In the genomic region with DNA sequence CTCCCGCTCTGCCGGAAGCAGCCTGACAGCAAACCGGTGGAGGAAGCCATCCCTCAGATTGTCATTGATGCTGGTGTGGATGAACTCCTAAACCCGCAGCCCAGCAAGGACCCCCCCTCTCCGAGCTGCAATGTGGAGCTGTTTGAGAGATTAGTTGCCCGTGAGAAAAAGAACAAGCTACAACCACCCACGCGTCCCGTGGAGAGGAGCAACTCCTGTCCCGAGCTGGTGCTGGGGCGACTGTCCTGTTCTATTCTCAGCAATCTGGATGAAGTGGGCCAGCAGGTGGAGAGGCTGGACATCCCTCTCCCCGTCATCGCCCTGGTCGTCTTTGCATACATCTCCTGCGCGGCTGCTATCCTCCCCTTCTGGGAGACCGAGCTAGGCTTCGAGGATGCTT, we compare ENCODE assay signal across 33 mouse cellular contexts. TPM values are rescaled to one million over a fixed set of nuclear protein-coding genes. Genes with fewer than 3 reads are reported as not detected.
"Had no signal": no experiment of that assay in that cellular context is flagged by ENCODE, and none has a peak within 500 bp of the region (broad histone marks: within the 10 kb centered on the region; RNA-seq: fewer than 3 reads in every experiment).

No protein-coding gene starts in this region.

- H3K9ac ChIP-seq: embryonic facial prominence, embryonic 12.5 days; embryonic facial prominence, embryonic 13.5 days; embryonic facial prominence, embryonic 15.5 days; forebrain, embryonic 12.5 days; forebrain, embryonic 13.5 days; forebrain, embryonic 15.5 days; forebrain, postnatal 0 days had no signal

- H3K27ac ChIP-seq: embryonic facial prominence, embryonic 10.5 days; embryonic facial prominence, embryonic 12.5 days; embryonic facial prominence, embryonic 13.5 days; embryonic facial prominence, embryonic 15.5 days; forebrain, embryonic 10.5 days; forebrain, embryonic 12.5 days; forebrain, embryonic 13.5 days; forebrain, embryonic 15.5 days; gastrocnemius, adult 2 months; heart, adult 2 months had no signal

- H3K4me2 ChIP-seq: embryonic facial prominence, embryonic 12.5 days; embryonic facial prominence, embryonic 13.5 days; embryonic facial prominence, embryonic 15.5 days; forebrain, embryonic 12.5 days; forebrain, embryonic 13.5 days; forebrain, embryonic 15.5 days had no signal

- DNase-seq: cerebellum, adult 2 months; cerebellum, adult 8-10 months; cerebellum, adult 9-10 months; cerebellum, adult 9-11 months; cerebellum, postnatal 10 days; cerebellum, postnatal 14 days; cerebellum, postnatal 25 days; cerebellum, postnatal 36 days; embryo, embryonic 11 days; forebrain, postnatal 0 days; gastrocnemius, adult 2 months; gastrocnemius, postnatal 10 days; gastrocnemius, postnatal 14 days; gastrocnemius, postnatal 25 days; gastrocnemius, postnatal 36 days; heart, adult 18-20 months had no signal

- H3K36me3 ChIP-seq: embryonic facial prominence, embryonic 10.5 days; embryonic facial prominence, embryonic 12.5 days; embryonic facial prominence, embryonic 13.5 days; embryonic facial prominence, embryonic 15.5 days; forebrain, embryonic 10.5 days; forebrain, embryonic 12.5 days; forebrain, embryonic 15.5 days had no signal

- H3K9me3 ChIP-seq: embryonic facial prominence, embryonic 10.5 days; embryonic facial prominence, embryonic 12.5 days; embryonic facial prominence, embryonic 13.5 days; embryonic facial prominence, embryonic 15.5 days; forebrain, embryonic 10.5 days; forebrain, embryonic 12.5 days; forebrain, embryonic 13.5 days; forebrain, embryonic 15.5 days had no signal

- H3K4me3 ChIP-seq: embryonic facial prominence, embryonic 10.5 days; embryonic facial prominence, embryonic 12.5 days; embryonic facial prominence, embryonic 13.5 days; embryonic facial prominence, embryonic 15.5 days; erythroblast, embryonic 14.5 days; forebrain, embryonic 10.5 days; forebrain, embryonic 12.5 days; forebrain, embryonic 13.5 days; forebrain, embryonic 15.5 days; gastrocnemius, adult 2 months; heart, adult 2 months had no signal

- H3K4me1 ChIP-seq: embryonic facial prominence, embryonic 12.5 days; embryonic facial prominence, embryonic 13.5 days; embryonic facial prominence, embryonic 15.5 days; forebrain, embryonic 12.5 days; forebrain, embryonic 13.5 days; forebrain, embryonic 15.5 days had no signal

- H3K27me3 ChIP-seq: embryonic facial prominence, embryonic 12.5 days; embryonic facial prominence, embryonic 13.5 days; forebrain, embryonic 13.5 days; forebrain, embryonic 15.5 days had no signal

- ATAC-seq: forebrain, embryonic 13.5 days; forebrain, embryonic 14.5 days; forebrain, embryonic 15.5 days; forebrain, embryonic 16.5 days; forebrain, postnatal 0 days had no signal

RNA-seq across cellular contexts. Expression of a gene that starts 16.0 kb away (rescaled TPM):
- polyA plus RNA-seq: cerebellum, adult 2 months; cortical plate, adult 2 months; embryonic facial prominence, embryonic 11.5 days; embryonic facial prominence, embryonic 12.5 days; embryonic facial prominence, embryonic 13.5 days; embryonic facial prominence, embryonic 15.5 days; erythroblast, embryonic 14.5 days; forebrain, embryonic 10.5 days; forebrain, embryonic 11.5 days; forebrain, embryonic 12.5 days; forebrain, embryonic 13.5 days; forebrain, embryonic 14.5 days; forebrain, embryonic 15.5 days; forebrain, embryonic 16.5 days; frontal cortex, adult 2 months; gonadal fat pad, adult 2 months; heart, adult 2 months had no signal

RNA-seq across cellular contexts. Expression of a gene that starts 25.7 kb away (rescaled TPM):
- polyA plus RNA-seq: erythroblast, embryonic 14.5 days had no signal
